Mouse (Mus musculus): ENCODE results near the gene Prkch.

The Prkch gene

DNA sequence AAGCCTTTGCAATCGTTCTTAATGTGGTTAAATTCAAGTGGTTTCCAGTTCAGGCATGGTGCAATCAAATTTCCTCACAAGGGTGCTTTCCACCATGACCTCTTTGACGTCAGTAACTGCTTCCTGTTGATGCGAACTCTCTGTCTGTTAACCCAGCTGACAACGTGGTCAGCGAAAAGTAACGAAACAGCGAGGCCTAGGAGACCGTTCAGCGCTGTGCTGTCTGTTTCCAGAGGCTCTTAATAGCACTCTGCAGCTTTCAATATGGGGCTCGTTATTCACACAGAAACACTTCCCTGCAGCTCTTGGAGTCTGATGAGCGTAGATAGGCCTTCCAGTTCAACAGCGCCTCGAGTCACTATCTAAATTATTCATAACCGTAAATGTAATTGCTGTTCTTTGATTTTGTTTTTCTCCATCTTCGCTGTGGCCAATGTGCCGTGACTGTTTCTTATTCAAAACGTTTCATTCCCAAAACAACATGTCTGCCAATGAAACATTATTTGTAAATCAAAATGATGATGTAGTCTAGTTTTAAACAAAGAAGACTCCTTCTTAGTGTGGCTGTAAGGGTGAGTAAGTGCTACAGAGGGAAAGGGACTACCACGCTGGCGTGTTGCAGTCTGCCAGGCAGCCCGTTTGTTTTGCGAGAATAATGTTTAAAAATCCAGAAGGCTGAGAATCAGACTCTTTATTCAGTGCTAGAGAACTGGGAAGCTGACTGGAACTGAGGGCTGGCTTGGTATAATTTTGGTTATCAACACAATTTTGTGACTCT, 131.5 kb downstream of the Prkch start:
- DNase-seq (ENCODE audit: low spot score): no peak

- DNase-seq (ENCODE audit: low spot score): no peak
Measured at GRCm38 (mm10) chr12:73718036-73718435, 133.4 kb downstream of the Prkch start.

- no peak for DNase-seq (ENCODE audit: low spot score)
Measured at GRCm38 (mm10) chr12:73719816-73720215, 135.2 kb downstream of the Prkch start.

- no peak for DNase-seq (ENCODE audit: low spot score)
Measured at GRCm38 (mm10) chr12:73720466-73720865, 135.9 kb downstream of the Prkch start.

DNA sequence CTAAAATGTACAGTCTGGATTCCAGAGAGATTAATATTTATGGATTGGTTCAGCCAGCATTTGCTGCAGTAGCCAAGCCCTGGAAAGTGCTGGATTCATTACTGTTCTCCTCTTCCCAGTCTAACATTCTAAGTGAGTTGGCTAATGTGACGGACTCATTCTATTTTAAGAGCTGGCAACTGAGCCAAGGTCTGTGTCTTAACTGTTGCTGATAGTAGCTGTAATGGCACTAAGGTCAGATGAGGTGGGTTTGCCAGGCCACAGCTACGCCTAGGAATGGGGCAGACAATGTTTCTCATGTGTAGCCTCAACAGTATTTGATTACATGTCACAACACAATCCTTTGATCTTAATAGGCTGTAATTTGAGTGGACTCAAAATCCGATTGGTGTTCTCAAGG, 137.5 kb downstream of the Prkch start:
- no peak for DNase-seq (ENCODE audit: low spot score)

GRCm38 (mm10) chr12:73723067-73723466, 138.5 kb downstream of the Prkch start:
- DNase-seq (ENCODE audit: low spot score): no peak

- no peak for DNase-seq (ENCODE audit: low spot score)
Measured at GRCm38 (mm10) chr12:73723887-73724286, 139.3 kb downstream of the Prkch start.

DNA sequence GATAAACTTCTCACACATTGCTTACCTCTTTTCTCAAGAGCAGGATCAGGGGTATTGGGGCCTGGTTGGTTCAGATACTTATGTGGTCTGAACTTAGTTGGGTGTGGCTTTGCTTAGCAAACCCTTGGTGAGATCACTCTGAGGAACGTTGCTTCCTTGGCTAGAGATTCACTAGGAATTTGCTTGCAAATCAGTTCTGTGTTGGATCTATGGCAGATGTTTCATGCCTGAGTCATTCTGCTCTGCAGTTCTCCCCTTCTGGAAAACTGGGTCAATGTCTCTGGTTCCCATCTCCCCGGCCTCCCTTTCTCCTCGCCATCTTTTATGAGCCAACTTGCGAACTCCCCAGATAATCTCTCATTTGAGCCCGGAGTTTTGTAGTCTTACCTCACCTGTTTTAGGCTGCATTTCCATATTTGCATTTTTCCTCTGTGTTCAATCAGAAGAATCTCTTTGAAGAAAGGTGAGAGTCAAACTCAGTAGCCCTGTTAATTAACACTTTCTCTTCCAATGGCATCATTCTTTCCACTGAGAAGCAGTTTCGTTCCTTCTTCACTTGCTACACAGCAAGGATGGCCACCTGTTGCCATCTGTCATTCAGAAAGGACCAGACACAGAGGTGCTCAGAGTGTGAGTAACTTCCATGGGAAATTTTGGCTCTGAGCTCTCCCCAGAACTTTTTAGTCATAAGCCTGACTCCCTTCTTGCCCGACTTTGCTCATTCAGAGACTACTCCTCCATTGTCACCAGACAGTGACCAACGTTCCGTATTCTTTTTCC, 141.4 kb downstream of the Prkch start:
- no peak for DNase-seq (ENCODE audit: low spot score)

DNA sequence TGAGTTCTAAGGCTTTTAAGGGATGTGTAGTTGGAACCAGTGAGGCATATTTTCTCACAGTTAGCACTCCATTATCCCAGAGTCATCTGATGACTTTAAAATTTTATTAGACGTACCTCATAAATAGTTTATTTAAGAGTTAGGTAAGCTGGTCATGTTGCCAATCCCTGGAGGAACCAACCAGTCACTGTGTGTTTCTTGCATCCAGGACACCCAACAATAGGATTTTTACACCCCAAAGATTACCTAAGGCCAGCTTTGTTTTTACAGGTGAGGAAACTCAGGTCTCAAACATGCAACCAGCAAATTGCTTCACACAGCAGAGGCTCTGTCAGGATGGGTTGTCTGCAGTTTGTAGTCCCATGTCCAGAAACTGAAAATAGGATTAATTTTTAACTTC, 142.4 kb downstream of the Prkch start:
- no peak for DNase-seq (ENCODE audit: low spot score)

DNA sequence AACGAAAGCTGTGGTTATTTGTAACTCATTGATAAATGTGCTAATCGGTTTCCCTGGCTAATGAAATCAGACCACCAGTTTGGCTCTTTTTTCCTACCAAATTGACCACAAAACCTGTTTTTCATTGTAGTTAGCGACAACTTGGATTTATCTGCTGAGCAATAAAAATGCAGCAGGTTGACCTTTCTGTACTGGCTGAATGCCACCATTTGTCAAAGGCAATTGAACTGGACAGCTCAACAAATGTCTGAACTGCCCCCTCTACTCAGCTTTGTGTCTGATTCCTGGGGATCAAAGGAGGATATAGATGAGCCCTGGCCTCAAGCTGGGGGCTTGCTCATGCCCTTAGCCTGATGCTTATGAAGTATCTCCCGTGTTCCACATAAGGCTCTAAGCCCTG, 146.0 kb downstream of the Prkch start:
- no peak for DNase-seq (ENCODE audit: low spot score)

GRCm38 (mm10) chr12:73731093-73731492, 146.5 kb downstream of the Prkch start:
- no peak for DNase-seq (ENCODE audit: low spot score)

DNA sequence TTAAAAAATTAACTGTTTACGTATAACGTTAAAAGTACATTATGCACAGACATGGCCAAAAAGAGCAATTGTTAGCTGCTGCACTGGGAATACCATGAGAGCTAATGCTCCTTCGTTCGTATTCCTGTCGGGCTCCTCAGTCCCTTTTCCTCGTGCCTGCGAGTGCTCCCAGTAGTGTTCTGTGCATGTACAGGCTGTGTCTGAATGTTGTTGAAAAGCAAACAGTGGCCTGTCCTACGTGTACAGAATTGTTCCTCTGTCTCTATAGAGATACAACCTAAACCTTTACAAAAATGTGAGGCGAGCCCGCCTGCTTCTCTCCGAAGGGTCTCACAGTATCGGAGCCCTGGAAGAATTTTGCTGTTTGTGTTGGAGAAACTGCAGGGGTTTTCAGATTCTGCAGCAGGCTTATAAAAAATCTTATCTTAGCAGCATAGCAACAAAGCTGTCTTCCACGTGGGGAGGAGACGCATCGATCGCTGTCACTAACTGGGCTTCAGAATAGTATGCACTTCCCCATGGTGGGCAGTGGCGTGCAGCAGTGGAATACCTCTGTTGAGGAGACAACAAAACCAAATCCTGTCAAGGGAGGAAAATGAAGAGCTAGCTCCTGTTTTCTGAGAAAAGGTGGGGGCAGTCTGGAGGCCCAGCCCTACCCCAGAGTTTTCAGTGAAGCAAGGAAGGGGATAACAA, 147.4 kb downstream of the Prkch start:
- no peak for DNase-seq (ENCODE audit: low spot score)

GRCm38 (mm10) chr12:73732862-73733261, 148.3 kb downstream of the Prkch start:
- no peak for DNase-seq (ENCODE audit: low spot score)

DNA sequence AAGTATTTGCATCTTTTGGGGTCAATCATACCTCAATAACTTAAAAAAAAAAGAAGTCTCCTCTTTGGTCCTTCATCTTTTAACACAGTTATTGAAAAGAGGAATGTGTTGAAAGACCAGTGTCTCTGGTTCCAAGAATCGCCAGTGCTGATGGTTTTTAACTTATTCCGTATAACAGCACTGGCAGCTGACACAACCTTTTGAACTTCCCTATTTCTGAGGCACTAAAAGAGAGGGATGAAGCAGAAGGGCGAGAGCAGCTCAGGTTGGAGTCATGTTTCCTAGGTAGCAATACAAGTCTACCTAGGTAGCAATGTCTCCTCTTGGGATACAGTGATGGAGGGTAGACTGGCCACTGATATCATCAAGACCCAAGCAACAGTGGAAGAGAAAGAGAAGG, 152.3 kb downstream of the Prkch start:
- DNase-seq (ENCODE audit: low spot score): no peak

GRCm38 (mm10) chr12:73739611-73740219, 155.1 kb downstream of the Prkch start:
- DNase-seq (ENCODE audit: low spot score): no peak

DNA sequence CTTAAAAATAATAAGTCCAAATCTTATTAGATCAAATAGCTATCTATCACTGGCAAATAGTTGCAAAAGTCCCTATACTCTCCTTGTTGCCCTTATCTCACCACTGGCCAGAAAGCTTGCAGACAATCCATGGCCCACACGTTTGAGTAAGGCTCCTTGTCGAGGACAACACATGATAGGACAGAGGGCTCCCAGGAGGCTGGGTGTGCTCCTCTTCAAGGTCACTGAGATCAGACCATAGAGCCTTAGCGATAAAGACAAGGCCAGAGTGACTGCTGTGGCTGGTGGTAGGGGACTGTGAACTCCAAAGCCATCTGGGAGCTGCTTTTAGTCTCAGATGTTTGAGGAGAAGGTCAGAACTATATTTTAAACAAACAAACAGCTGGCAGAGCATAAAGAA, 158.0 kb downstream of the Prkch start:
- no peak for DNase-seq (ENCODE audit: low spot score)

DNA sequence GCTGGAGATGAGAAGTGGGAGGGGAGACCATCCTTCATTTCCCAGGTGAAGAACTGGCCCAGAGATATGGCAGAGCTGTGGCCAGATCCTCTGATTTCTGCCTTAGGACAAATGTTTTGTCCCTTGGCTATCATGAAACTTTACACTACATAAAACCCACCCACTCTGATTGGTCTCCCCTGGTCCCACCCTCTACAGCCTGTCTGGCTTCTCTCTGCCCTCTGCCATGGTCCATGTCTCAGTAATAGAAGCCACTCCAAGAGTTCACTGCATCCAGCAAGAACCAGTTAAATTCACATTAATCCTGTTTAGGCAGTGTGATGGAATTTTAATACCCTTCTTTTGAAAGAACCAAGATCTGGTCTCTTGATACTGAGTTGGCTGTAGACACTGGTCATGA, 158.5 kb downstream of the Prkch start:
- DNase-seq (ENCODE audit: low spot score): no peak

GRCm38 (mm10) chr12:73746072-73746471, 161.5 kb downstream of the Prkch start:
- DNase-seq (ENCODE audit: low spot score): no peak

- no peak for DNase-seq (ENCODE audit: low spot score)
Measured at GRCm38 (mm10) chr12:73748373-73748772, 163.8 kb downstream of the Prkch start.

DNA sequence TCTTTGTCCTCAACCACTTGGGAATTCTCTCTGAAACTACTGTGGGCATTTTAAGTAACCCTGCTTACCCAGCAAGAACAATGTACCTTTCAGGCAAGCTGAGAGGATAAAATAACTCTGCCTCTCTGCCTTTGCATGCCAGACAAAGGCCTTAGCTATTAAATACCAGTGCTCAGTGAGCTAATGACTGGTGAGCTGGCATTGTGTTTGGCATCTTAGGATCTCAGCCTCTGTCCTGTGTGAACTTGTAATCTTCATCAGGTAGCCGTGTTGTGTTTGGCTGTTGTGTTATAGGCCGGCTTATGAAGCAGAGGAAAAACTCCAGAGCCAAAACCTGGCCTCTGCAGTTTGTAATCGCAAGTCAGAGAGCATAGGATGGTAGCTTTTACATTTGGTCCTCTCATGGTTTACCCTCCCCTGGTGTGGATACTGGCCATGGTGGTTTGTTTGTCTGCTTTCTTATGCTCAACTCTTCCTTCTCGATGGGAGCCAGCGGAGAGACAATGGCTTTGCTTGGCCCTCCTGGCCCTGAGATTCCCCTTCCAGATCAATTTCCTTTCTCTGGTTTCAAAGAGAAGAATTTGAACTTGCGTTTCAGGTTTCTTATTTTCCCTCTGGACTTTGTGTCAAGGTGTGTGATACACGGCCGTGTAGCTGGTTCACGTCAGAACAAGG, 170.0 kb downstream of the Prkch start:
- no peak for DNase-seq (ENCODE audit: low spot score)

DNA sequence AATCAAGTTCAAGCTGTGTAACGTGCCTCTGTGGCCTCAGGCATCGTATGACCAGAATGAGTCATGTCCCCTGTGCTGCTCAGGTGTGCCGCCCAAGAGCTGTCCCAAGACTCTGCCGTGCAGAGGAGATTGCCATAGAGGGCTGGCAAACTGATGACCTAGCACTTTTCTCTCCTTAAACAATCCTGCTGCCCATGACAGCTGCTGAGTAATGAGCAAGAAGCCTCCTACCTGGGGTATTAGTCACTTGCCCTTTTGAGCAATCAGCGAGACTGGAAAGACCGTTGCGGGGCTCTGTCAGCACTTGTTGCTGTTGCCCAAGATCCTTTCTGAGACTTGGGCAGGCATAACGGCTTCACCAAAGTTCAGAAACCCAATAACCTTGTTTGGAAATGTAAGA, 171.1 kb downstream of the Prkch start:
- DNase-seq (ENCODE audit: low spot score): no peak

DNA sequence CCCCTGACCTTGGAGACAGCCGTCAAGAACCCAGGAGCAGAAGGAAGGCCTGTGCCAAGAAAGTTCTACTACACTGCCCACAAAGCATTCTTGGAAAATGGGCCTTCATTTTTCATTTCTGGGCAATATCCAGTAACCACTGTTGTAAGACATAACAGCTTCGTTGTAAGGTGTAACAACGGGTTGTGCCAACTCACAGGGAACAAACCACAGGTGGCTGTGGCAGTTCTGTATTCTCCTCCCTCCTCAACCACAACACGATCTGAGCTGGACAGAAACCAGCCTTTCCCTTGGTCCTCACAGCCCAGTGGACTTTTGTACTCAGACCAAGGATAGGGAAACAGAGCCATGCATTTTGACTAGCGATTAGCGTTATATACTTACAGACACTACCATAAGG, 171.9 kb downstream of the Prkch start:
- DNase-seq (ENCODE audit: low spot score): no peak

All from ovary, postnatal 10 days (tissue).